Mouse (Mus musculus) heart, embryonic 10.5 days (tissue): ENCODE results near the gene Kdelr3. TPM values are rescaled to one million over a fixed set of nuclear protein-coding genes. Genes with fewer than 3 reads are reported as not detected.

Experiments
- DNase-seq: peaks from one replicate; pipeline ENCODE4 v3.0.0-alpha.2; 2017; ENCODE audit warnings: low spot score
- H3K27ac ChIP-seq: fragments of 300-500 bp; sonication (generic); 2 replicates; pipeline ENCODE4 v1.5.1; 2016; ENCODE audit warnings: mild to moderate bottlenecking
- H3K27me3 ChIP-seq: fragments of 300-500 bp; sonication (generic); 2 replicates; pipeline ENCODE4 v1.6.1; 2016; ENCODE audit warnings: mild to moderate bottlenecking; ENCODE audit not compliant: poor library complexity, insufficient read depth, severe bottlenecking
- H3K36me3 ChIP-seq: fragments of 300-500 bp; sonication (generic); 2 replicates; pipeline ENCODE4 v1.6.1; 2016; ENCODE audit warnings: mild to moderate bottlenecking, moderate library complexity
- H3K4me1 ChIP-seq: fragments of 300-500 bp; sonication (generic); 2 replicates; pipeline ENCODE4 v1.6.1; 2016; ENCODE audit warnings: mild to moderate bottlenecking
- H3K4me3 ChIP-seq: fragments of 300-500 bp; sonication (generic); 2 replicates; pipeline ENCODE4 v1.5.1; 2016; ENCODE audit warnings: mild to moderate bottlenecking, moderate library complexity
- H3K9me3 ChIP-seq: fragments of 300-500 bp; sonication (generic); 2 replicates; pipeline ENCODE4 v1.6.1; 2016; ENCODE audit warnings: mild to moderate bottlenecking, moderate library complexity
- WGBS: fragments of 180-500 bp; shearing (Covaris S2); methylation state at CpG from one replicate; pipeline ENCODE4 v1.1.7; 2016; 5-methylcytosine and 5-hydroxymethylcytosine counted together
- polyA plus RNA-seq: library from polyadenylated mRNA; unstranded; fragments of >200 nt; fragmentation: Nextera tagmentation; extraction: Ambion mirVana; gene quantifications from 2 replicates; pipeline ENCODE4 v1.2.1, GENCODE M21; 2016

Kdelr3 gene
- polyA plus RNA-seq, 1 experiment from 2014 or later = 29.8 TPM

GRCm38 (mm10) chr15:79519400-79520220 is 3.4 kb downstream of the Kdelr3 start:
- H3K9me3 ChIP-seq = no peaks in the 10 kb centered on the region
- WGBS = 44% methylated on average over 16 of the region's 16 CpGs
- peak; percentile 88 for DNase-seq
- peaks cover 39% of the 10 kb centered on the region for H3K4me1 ChIP-seq
- peaks cover 13% of the 10 kb centered on the region for H3K36me3 ChIP-seq
- peaks cover 38% of the 10 kb centered on the region for H3K27me3 ChIP-seq
- no peak overlapping the region for H3K4me3 ChIP-seq
- H3K27ac ChIP-seq = no peak overlapping the region

- Histone ChIP-seq H3K9me3 (no peaks in the 10 kb centered on the region), H3K4me1 (no peaks in the 10 kb centered on the region), H3K36me3 (peaks cover 66% of the 10 kb centered on the region), H3K27me3 (no peaks in the 10 kb centered on the region), H3K4me3 (no peak overlapping the region), H3K27ac (no peak overlapping the region)
- WGBS = 82% methylated on average over 5 of the region's 5 CpGs
- peak; percentile 66 for DNase-seq
Observed at GRCm38 (mm10) chr15:79525564-79525963, 9.4 kb downstream of the Kdelr3 start.

GRCm38 (mm10) chr15:79525979-79526768 is 10.0 kb downstream of the Kdelr3 start:
- peak; percentile 72 for DNase-seq
- peaks cover 72% of the 10 kb centered on the region for H3K36me3 ChIP-seq

GRCm38 (mm10) chr15:79527192-79527591 is 11.0 kb downstream of the Kdelr3 start:
- peaks cover 82% of the 10 kb centered on the region for H3K36me3 ChIP-seq

More at GRCm38 (mm10) chr15:79525979-79526768, 10.0 kb downstream of the Kdelr3 start:
- Histone ChIP-seq H3K27me3 (no peaks in the 10 kb centered on the region), H3K9me3 (no peaks in the 10 kb centered on the region), H3K4me3 (no peak overlapping the region), H3K4me1 (no peaks in the 10 kb centered on the region), H3K27ac (no peak overlapping the region)
- 65% methylated on average over 9 of the region's 9 CpGs for WGBS

GRCm38 (mm10) chr15:79527991-79528639 is 11.9 kb downstream of the Kdelr3 start:
- Histone ChIP-seq H3K27me3 (no peaks in the 10 kb centered on the region), H3K27ac (no peak overlapping the region), H3K4me1 (no peaks in the 10 kb centered on the region), H3K4me3 (no peak overlapping the region), H3K36me3 (peaks cover 86% of the 10 kb centered on the region), H3K9me3 (no peaks in the 10 kb centered on the region)
- 79% methylated on average over 5 of the region's 5 CpGs for WGBS
- DNase-seq = no peak

More at GRCm38 (mm10) chr15:79527192-79527591, 11.0 kb downstream of the Kdelr3 start:
- DNase-seq = peak; percentile 68
- H3K27ac ChIP-seq = no peak overlapping the region
- 79% methylated on average over 4 of the region's 4 CpGs for WGBS
- no peaks in the 10 kb centered on the region for H3K4me1 ChIP-seq
- H3K4me3 ChIP-seq = no peak overlapping the region
- no peaks in the 10 kb centered on the region for H3K9me3 ChIP-seq
- H3K27me3 ChIP-seq = no peaks in the 10 kb centered on the region

- no peak overlapping the region for H3K4me3 ChIP-seq
- DNase-seq = no peak
- 77% methylated on average over 7 of the region's 7 CpGs for WGBS
- H3K36me3 ChIP-seq = peaks cover 93% of the 10 kb centered on the region
- no peak overlapping the region for H3K27ac ChIP-seq
- no peaks in the 10 kb centered on the region for H3K4me1 ChIP-seq
- H3K9me3 ChIP-seq = no peaks in the 10 kb centered on the region
- no peaks in the 10 kb centered on the region for H3K27me3 ChIP-seq
Observed at GRCm38 (mm10) chr15:79529935-79530334, 13.7 kb downstream of the Kdelr3 start.

- 87% methylated on average over 3 of the region's 3 CpGs for WGBS
- H3K27ac ChIP-seq = no peak overlapping the region
- no peak for DNase-seq
- H3K36me3 ChIP-seq = peaks cover 100% of the 10 kb centered on the region
- no peak overlapping the region for H3K4me3 ChIP-seq
- no peaks in the 10 kb centered on the region for H3K9me3 ChIP-seq
- H3K4me1 ChIP-seq = no peaks in the 10 kb centered on the region
- H3K27me3 ChIP-seq = no peaks in the 10 kb centered on the region
Observed at GRCm38 (mm10) chr15:79533796-79534195, 17.6 kb downstream of the Kdelr3 start.

GRCm38 (mm10) chr15:79543968-79544367 is 27.8 kb downstream of the Kdelr3 start:
- 93% methylated on average over 3 of the region's 3 CpGs for WGBS
- Histone ChIP-seq H3K4me1 (peaks cover 19% of the 10 kb centered on the region; the same call in 1 of the 2 replicates), H3K9me3 (no peaks in the 10 kb centered on the region; the same call in 1 of the 2 replicates), H3K4me3 (peak overlapping the region; percentile 93), H3K36me3 (peaks cover 57% of the 10 kb centered on the region), H3K27me3 (no peaks in the 10 kb centered on the region), H3K27ac (no peak overlapping the region)
- DNase-seq = no peak

GRCm38 (mm10) chr15:79545496-79545895 is 29.3 kb downstream of the Kdelr3 start:
- Histone ChIP-seq H3K4me1 (peaks cover 19% of the 10 kb centered on the region; the same call in 1 of the 2 replicates), H3K4me3 (peak overlapping the region; percentile 93), H3K9me3 (no peaks in the 10 kb centered on the region; the same call in 1 of the 2 replicates), H3K27me3 (0 out of 2 replicates have a peak, but pooled peaks cover 5% of the 10 kb centered on the region), H3K27ac (peak overlapping the region; percentile 99), H3K36me3 (peaks cover 42% of the 10 kb centered on the region)
- 4% methylated on average over 3 of the region's 3 CpGs for WGBS
- DNase-seq = no peak

- DNase-seq = no peak
- H3K4me3 ChIP-seq = peak overlapping the region; percentile 93
- H3K36me3 ChIP-seq = peaks cover 37% of the 10 kb centered on the region
- WGBS = under 1% methylated on average over 52 of the region's 52 CpGs
- no peaks in the 10 kb centered on the region; the same call in 1 of the 2 replicates for H3K9me3 ChIP-seq
- H3K4me1 ChIP-seq = peaks cover 19% of the 10 kb centered on the region; the same call in 1 of the 2 replicates
- peak overlapping the region; percentile 99 for H3K27ac ChIP-seq
- 0 out of 2 replicates have a peak, but pooled peaks cover 5% of the 10 kb centered on the region for H3K27me3 ChIP-seq
Observed at GRCm38 (mm10) chr15:79545921-79546399, 29.7 kb downstream of the Kdelr3 start.

GRCm38 (mm10) chr15:79546410-79547288 is 30.4 kb downstream of the Kdelr3 start, which contains the start of gene Ddx17:
TSS of gene Ddx17 (minus strand) at chr15:79546741.
- Histone ChIP-seq H3K4me3 (peak within 1 kb of the TSS; percentile 93), H3K27me3 (0 out of 2 replicates have a peak, but pooled peaks cover 5% of the 10 kb centered on the region), H3K27ac (peak within 1 kb of the TSS; percentile 99), H3K9me3 (no peaks in the 10 kb centered on the region; the same call in 1 of the 2 replicates), H3K36me3 (peaks cover 31% of the 10 kb centered on the region), H3K4me1 (peaks cover 19% of the 10 kb centered on the region; the same call in 1 of the 2 replicates)
- WGBS = 2% methylated on average over 84 of the region's 84 CpGs
- DNase-seq = peak; percentile 98
